Mouse (Mus musculus) cortical plate, adult 2 months (tissue): Measurements from ENCODE around the gene Nrros. TPM values are rescaled to one million over a fixed set of nuclear protein-coding genes. Genes with fewer than 3 reads are reported as not detected.
"Not testable (repeated sequence)": the region's sequence is repeated elsewhere in the genome, so short reads cannot be mapped to it uniquely, and the experiment has no call there.

Experiments used
- H3K27ac ChIP-seq: fragments of 200-500 bp; 2 replicates; pipeline ENCODE4 v1.5.1; 2012; ENCODE audit warnings: low read length, control low read depth, inconsistent platforms; ENCODE audit not compliant: insufficient read depth
- H3K4me1 ChIP-seq: fragments of 200-500 bp; 2 replicates; pipeline ENCODE4 v1.6.1; 2011; ENCODE audit warnings: low read length; ENCODE audit not compliant: control insufficient read depth, insufficient read depth
- H3K4me3 ChIP-seq: fragments of 200-500 bp; 2 replicates; pipeline ENCODE4 v1.5.1; 2011; ENCODE audit warnings: mild to moderate bottlenecking, low read length, control low read depth; ENCODE audit not compliant: insufficient read depth
- CTCF ChIP-seq: fragments of 200-500 bp; IDR thresholded peaks from 2 replicates; pipeline ENCODE4 v1.5.1; 2011; ENCODE audit warnings: mild to moderate bottlenecking, control low read depth, low read length; ENCODE audit not compliant: insufficient read depth; ENCODE audit errors: extremely low read depth
- POLR2A ChIP-seq: fragments of 200-500 bp; IDR thresholded peaks from 2 replicates; pipeline ENCODE4 v1.6.1; 2011; ENCODE audit warnings: mild to moderate bottlenecking, low read length, control low read depth; ENCODE audit not compliant: insufficient read depth; ENCODE audit errors: extremely low read depth
- polyA plus RNA-seq: library from polyadenylated mRNA; depleted of rRNA; stranded (reverse); fragments of >200 nt; gene quantifications from 2 replicates; pipeline ENCODE4 v1.2.3, GENCODE M21; 2012; rRNA removed

Nrros gene
- polyA plus RNA-seq, 1 experiment: 5.6 TPM

DNA sequence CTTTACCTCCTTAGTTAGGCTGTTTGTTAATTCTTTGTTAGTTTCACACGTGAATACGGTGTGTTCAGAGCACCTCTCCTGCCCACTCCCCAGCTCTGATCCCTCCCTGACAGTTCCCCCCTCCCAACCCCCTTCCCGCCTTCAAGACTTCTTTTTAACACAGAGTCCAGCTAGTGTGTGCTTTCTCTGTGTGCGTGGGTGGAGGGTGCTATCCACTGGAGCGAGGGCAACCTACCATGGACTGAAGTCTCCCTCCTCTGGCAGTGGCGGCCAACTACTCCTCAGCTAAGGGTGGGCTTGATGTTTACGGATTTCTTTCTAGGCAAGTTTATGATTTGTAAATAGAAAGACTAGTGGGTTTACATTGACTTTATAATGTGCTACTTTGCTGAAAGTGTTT lies 57.2 kb downstream of the Nrros start:
- H3K4me3 ChIP-seq: no peak overlapping the region
- no peak overlapping the region for H3K27ac ChIP-seq
- TF ChIP-seq CTCF: no peak
- no peaks in the 10 kb centered on the region for H3K4me1 ChIP-seq

DNA sequence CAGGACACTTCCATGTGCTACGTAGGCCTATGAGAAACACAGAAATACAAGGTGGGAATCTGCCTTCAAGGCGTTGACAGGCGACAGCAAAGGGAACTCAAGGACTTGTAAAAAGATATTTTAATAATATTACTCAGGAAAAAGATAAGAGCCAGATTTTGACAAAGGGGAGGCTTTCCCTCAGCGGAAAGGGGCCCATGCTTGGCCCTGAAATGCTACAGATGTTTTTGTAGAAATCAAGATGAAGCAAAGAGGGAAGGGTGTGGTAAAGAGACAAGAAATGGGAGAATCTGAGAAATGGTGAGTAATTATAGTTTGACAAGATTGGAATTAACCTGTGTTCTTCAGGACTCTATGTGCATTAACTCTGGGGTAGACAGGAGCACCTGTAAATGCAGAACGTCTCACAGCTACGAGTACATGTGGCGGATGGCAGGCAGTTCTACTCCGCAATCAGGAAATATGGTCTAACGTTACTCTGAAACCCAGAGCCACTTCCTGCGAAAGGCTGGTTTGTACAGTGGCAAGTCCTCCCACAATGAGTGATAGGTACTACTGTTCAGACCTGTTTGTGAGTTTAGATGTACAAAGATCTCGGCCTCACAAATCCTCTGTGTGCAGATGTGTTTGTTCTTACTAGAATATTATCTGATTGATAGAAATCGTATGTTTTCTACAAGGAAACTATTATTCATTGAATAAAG lies 57.9 kb downstream of the Nrros start:
- Histone ChIP-seq H3K4me1 (no peaks in the 10 kb centered on the region), H3K4me3 (no peak overlapping the region), H3K27ac (no peak overlapping the region)
- no peak for TF ChIP-seq CTCF
- TF ChIP-seq POLR2A: no peak

DNA sequence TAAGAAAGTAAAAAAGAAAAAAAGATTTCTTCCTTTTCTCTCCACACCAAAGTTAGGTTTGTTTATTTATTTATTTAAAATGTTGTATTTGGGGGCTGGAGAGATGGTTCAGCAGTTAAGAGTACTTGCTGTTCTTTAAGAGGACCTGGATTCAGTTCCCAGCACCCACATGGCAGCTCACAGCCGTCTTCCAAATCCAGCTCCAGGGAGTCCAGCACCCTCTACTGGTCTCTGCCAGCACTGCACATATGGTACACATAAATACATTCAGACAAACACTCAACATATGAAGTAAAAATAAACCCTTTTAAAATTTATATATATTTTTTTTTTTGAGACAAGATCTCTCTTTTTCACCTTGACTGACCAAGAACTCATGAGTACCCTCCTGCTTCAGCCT lies 59.7 kb downstream of the Nrros start:
- Histone ChIP-seq H3K27ac (no peak overlapping the region), H3K4me3 (no peak overlapping the region), H3K4me1 (no peaks in the 10 kb centered on the region)
- TF ChIP-seq CTCF (no peak), POLR2A (no peak)

DNA sequence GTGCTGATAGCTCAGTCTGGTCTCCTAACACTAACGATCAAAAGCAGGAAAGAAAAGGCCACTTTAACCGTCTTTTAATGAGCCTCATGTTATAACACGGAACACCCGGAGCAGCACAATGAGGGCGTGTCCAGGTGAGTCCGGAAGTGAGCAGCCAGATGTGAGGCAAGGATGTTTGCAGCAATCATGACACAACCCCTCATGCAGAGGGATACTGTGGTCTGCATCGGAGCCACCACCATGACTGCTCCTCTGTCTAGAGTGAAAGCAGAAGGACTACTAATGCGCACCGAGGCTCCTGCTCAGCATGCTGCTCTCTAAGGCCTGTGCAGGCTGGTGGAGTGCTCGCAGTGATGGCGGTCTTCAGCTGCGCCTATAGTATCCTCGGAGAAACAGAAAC lies 63.1 kb downstream of the Nrros start:
- no peak for TF ChIP-seq POLR2A
- H3K4me1 ChIP-seq: no peaks in the 10 kb centered on the region
- no peak overlapping the region for H3K27ac ChIP-seq
- H3K4me3 ChIP-seq: no peak overlapping the region

DNA sequence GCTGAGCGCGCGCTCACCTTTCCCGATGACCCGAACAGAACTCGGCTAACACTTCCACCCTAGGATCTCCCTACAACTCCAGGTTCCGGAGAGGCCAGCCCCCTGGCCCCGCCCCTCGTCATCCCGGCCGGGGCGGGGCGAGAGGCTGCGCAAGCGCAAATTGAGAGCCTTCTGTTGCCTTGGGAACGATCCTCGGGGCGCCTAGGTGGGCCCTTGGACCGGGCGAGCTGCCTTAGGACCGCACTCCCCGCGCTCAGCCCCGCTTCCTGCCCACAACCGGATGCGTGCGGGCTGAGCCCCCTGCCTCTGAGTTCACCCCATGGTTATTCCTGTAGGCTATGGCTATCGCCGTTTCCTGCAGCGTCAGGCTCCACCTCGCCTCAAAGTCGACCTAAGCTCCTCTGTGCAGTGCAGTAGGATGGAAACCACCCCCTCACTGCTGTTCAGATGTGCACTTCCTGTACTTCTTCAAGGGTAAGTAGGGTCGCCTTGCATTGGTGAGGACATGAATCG lies 65.7 kb downstream of the Nrros start, which contains the start of the genes Pigx and Cep19:
Gene Pigx (minus strand): TSS at position 103 of the 513 bp plus-strand sequence.
Gene Cep19 (plus strand): TSS at position 163 of the 513 bp plus-strand sequence.
- Histone ChIP-seq H3K27ac (peak within 1 kb of the TSS; percentile 71; the same call in 1 of the 2 replicates), H3K4me3 (peak within 1 kb of the TSS; percentile 76), H3K4me1 (no peaks in the 10 kb centered on the region)
- TF ChIP-seq CTCF: no peak
- peak; percentile 72 for TF ChIP-seq POLR2A

DNA sequence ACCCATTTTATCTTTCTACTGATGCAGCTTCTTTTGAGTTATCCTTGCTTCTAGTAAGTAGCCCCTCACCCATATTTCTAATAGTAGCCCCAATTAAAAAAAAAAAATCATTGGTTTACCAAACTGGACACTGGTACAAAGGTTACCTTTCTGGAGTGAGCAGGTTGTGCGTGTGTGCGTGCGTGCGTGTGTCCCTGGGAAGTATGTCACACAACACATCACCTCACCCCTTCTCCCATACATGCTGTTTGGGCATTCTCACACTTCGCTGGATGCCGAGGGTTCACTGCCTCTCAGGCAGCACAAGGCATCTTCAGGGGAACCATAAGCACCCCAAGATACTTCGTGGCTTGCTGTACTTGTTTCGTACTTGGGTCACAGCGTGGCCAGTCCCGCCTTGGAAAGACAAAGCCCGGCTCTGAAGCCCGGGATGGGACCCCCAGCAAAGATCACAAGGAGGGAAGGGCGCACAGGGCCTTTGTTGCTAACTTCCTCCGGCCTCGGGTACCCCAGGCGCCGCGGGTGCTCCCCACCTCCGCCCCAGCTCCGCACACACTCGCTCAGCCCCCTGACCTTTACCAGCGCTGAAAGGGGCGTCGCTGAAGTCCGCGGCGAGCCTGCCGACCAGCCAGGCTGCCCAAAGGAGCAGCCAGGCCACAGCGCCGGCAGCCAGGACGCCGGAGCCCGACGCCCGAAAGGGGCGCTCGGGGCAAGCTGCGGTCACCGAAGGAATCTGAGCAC lies 66.3 kb downstream of the Nrros start:
- H3K4me1 ChIP-seq: no peaks in the 10 kb centered on the region
- no peak overlapping the region for H3K27ac ChIP-seq
- TF ChIP-seq CTCF: no peak
- TF ChIP-seq POLR2A: no peak
- peak overlapping the region; percentile 76 for H3K4me3 ChIP-seq

DNA sequence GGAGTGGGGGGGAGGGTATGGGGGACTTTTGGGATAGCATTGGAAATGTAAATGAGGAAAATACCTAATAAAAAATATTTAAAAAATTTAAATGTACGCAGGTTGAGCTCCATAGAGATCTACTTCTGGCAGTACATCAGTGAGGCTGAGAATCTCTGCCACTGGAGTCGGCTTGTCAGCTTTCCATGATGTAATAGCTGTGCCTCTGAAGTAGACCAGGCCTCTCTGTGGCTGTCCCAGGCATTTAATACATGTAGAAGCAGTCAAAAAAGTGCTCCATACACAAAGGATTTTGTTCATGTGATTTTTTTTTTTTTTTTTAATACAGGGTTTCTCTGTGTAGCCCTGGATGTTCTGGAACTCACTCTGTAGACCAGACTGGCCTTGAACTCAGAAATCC lies 67.6 kb downstream of the Nrros start:
- not testable (repeated sequence) for H3K4me1 ChIP-seq, H3K4me3 ChIP-seq, H3K27ac ChIP-seq

Other genes starting within 250 kb of the Nrros start
- gene Pigz, start 231.7 kb downstream of the Nrros start, polyA plus RNA-seq: 24.6 and 25.4 TPM in 2 replicates
- 73.3 and 76.0 TPM in 2 replicates for gene 0610012G03Rik, start 217.1 kb downstream of the Nrros start, polyA plus RNA-seq
- 75.7 and 95.2 TPM in 2 replicates for gene Ncbp2, start 217.1 kb downstream of the Nrros start, polyA plus RNA-seq
- gene Senp5, start 162.3 kb downstream of the Nrros start, polyA plus RNA-seq: 22.0 and 23.2 TPM in 2 replicates
- 15.7 and 17.7 TPM in 2 replicates for gene Pak2, start 86.3 kb downstream of the Nrros start, polyA plus RNA-seq
- 27.9 and 32.6 TPM in 2 replicates for gene Pigx, start 65.9 kb downstream of the Nrros start, polyA plus RNA-seq
- 61.7 and 64.8 TPM in 2 replicates for gene Cep19, start 65.8 kb downstream of the Nrros start, polyA plus RNA-seq
- not detected in 2 replicates for gene Bex6, start 14.2 kb upstream of the Nrros start, polyA plus RNA-seq
- 24.8 and 27.0 TPM in 2 replicates for gene Fbxo45, start 81.6 kb upstream of the Nrros start, polyA plus RNA-seq
- gene Wdr53, start 81.6 kb upstream of the Nrros start, polyA plus RNA-seq: 11.1 and 11.7 TPM in 2 replicates
- 0.27 and 0.32 TPM in 2 replicates for gene Smco1, start 105.9 kb upstream of the Nrros start, polyA plus RNA-seq
- 15.2 and 16.4 TPM in 2 replicates for gene Rnf168, start 111.9 kb upstream of the Nrros start, polyA plus RNA-seq
- gene Ubxn7, start 166.7 kb upstream of the Nrros start, polyA plus RNA-seq: 16.1 and 17.1 TPM in 2 replicates
- gene Tm4sf19, start 234.9 kb upstream of the Nrros start, polyA plus RNA-seq: not detected in 2 replicates